Mouse (Mus musculus) lung, embryonic 14.5 days (tissue): ENCODE measurements around the gene Gm20388. TPM values are rescaled to one million over a fixed set of nuclear protein-coding genes. Genes with fewer than 3 reads are reported as not detected.

Experiments
- ATAC-seq: fragments of 200-750 bp; cut with Nextera tagmentation; 2 replicates; pipeline ENCODE4 v1.8.0; 2017; ENCODE audit warnings: mild to moderate bottlenecking, moderate TSS enrichment, moderate library complexity; ENCODE audit not compliant: insufficient read depth
- DNase-seq: peaks from one replicate; pipeline ENCODE4 v3.0.0-alpha.2; 2015
- H3K27ac ChIP-seq: fragments of 300-500 bp; sonication (generic); 2 replicates; pipeline ENCODE4 v1.5.1; 2014; ENCODE audit warnings: low read depth, mild to moderate bottlenecking, moderate library complexity
- H3K27me3 ChIP-seq: fragments of 300-500 bp; sonication (generic); 2 replicates; pipeline ENCODE4 v1.6.1; 2014; ENCODE audit warnings: low read length, control low read depth; ENCODE audit not compliant: insufficient read depth
- H3K36me3 ChIP-seq: fragments of 300-500 bp; sonication (generic); 2 replicates; pipeline ENCODE4 v1.6.1; 2014; ENCODE audit warnings: control low read depth; ENCODE audit not compliant: insufficient read depth
- H3K4me1 ChIP-seq: fragments of 300-500 bp; sonication (generic); 2 replicates; pipeline ENCODE4 v1.6.1; 2014; ENCODE audit warnings: antibody characterized with exemption, control low read depth; ENCODE audit not compliant: insufficient read depth
- H3K4me2 ChIP-seq: fragments of 300-500 bp; sonication (generic); 2 replicates; pipeline ENCODE4 v1.6.1; 2014; ENCODE audit warnings: mild to moderate bottlenecking
- H3K4me3 ChIP-seq: fragments of 300-500 bp; sonication (generic); 2 replicates; pipeline ENCODE4 v1.5.1; 2014; ENCODE audit warnings: low read depth, low read length
- H3K9ac ChIP-seq: fragments of 300-500 bp; sonication (generic); 2 replicates; pipeline ENCODE4 v1.6.1; 2014
- H3K9me3 ChIP-seq: fragments of 300-500 bp; sonication (generic); 2 replicates; pipeline ENCODE4 v1.6.1; 2016; ENCODE audit warnings: low read depth, low read length, control low read depth
- CTCF ChIP-seq: IDR thresholded peaks from 2 replicates; pipeline ENCODE4 v1.5.1; 2016; ENCODE audit warnings: antibody characterized with exemption, low read depth
- WGBS: fragments of 180-500 bp; shearing (Covaris S2); extraction: QIAGEN DNeasy Blood & Tissue Kit; methylation state at CpG from one replicate; pipeline ENCODE4 v1.1.7; 2014; 5-methylcytosine and 5-hydroxymethylcytosine counted together
- polyA plus RNA-seq: library from polyadenylated mRNA; unstranded; fragments of >200 nt; fragmentation: Nextera tagmentation; extraction: Ambion mirVana; gene quantifications from 2 replicates; pipeline ENCODE4 v1.2.1, GENCODE M21; 2014

The Gm20388 gene
- polyA plus RNA-seq, 1 experiment from 2014 or later, result not detected

- H3K4me3 ChIP-seq, result no peak overlapping the region
- TF ChIP-seq CTCF, result no peak
- no peak overlapping the region for H3K4me2 ChIP-seq
- H3K27me3 ChIP-seq, result no peaks in the 10 kb centered on the region
- no peak overlapping the region for H3K9ac ChIP-seq
- no peaks in the 10 kb centered on the region for H3K4me1 ChIP-seq
- no peaks in the 10 kb centered on the region for H3K9me3 ChIP-seq
- DNase-seq (no peak), ATAC-seq (no peak)
- 0 out of 2 replicates have a peak, but pooled peaks cover 5% of the 10 kb centered on the region for H3K36me3 ChIP-seq
- WGBS, result 65% methylated on average over 7 of the region's 7 CpGs
- no peak overlapping the region for H3K27ac ChIP-seq
These were observed 3120.8 kb downstream of the Gm20388 start for GRCm38 (mm10) chr8:123031321-123031978.

- no peak overlapping the region for H3K4me3 ChIP-seq
- ATAC-seq (no peak), DNase-seq (peak; percentile 31)
- H3K9ac ChIP-seq, result no peak overlapping the region
- TF ChIP-seq CTCF, result no peak
- H3K36me3 ChIP-seq, result 0 out of 2 replicates have a peak, but pooled peaks cover 4% of the 10 kb centered on the region
- no peak overlapping the region for H3K27ac ChIP-seq
- H3K4me1 ChIP-seq, result no peaks in the 10 kb centered on the region
- H3K4me2 ChIP-seq, result no peak overlapping the region
- no peaks in the 10 kb centered on the region for H3K27me3 ChIP-seq
- no peaks in the 10 kb centered on the region for H3K9me3 ChIP-seq
These were observed 3122.1 kb downstream of the Gm20388 start for GRCm38 (mm10) chr8:123032730-123033129.

GRCm38 (mm10) chr8:123033431-123033830 lies 3122.8 kb downstream of the Gm20388 start:
- H3K27me3 ChIP-seq, result no peaks in the 10 kb centered on the region
- H3K36me3 ChIP-seq, result no peaks in the 10 kb centered on the region
- H3K4me3 ChIP-seq, result no peak overlapping the region
- no peaks in the 10 kb centered on the region for H3K4me1 ChIP-seq
- no peak overlapping the region for H3K4me2 ChIP-seq
- no peak overlapping the region for H3K9ac ChIP-seq
- no peaks in the 10 kb centered on the region for H3K9me3 ChIP-seq
- no peak for TF ChIP-seq CTCF
- ATAC-seq (no peak), DNase-seq (no peak)
- no peak overlapping the region for H3K27ac ChIP-seq

GRCm38 (mm10) chr8:123034171-123034570 lies 3123.5 kb downstream of the Gm20388 start:
- Histone ChIP-seq H3K27ac (no peak overlapping the region), H3K4me2 (no peak overlapping the region), H3K36me3 (no peaks in the 10 kb centered on the region), H3K4me3 (no peak overlapping the region), H3K9me3 (no peaks in the 10 kb centered on the region), H3K9ac (no peak overlapping the region), H3K27me3 (no peaks in the 10 kb centered on the region), H3K4me1 (no peaks in the 10 kb centered on the region)
- TF ChIP-seq CTCF, result no peak
- DNase-seq (no peak), ATAC-seq (no peak)
- 70% methylated on average over 6 of the region's 6 CpGs for WGBS

- Histone ChIP-seq H3K4me3 (no peak overlapping the region), H3K9me3 (no peaks in the 10 kb centered on the region), H3K27ac (no peak overlapping the region), H3K4me1 (peaks cover 13% of the 10 kb centered on the region), H3K9ac (no peak overlapping the region), H3K4me2 (no peak overlapping the region), H3K36me3 (no peaks in the 10 kb centered on the region), H3K27me3 (no peaks in the 10 kb centered on the region)
- TF ChIP-seq CTCF, result no peak
- DNase-seq (no peak), ATAC-seq (no peak)
- WGBS, result 61% methylated on average over 3 of the region's 3 CpGs
These were observed 3126.3 kb downstream of the Gm20388 start for GRCm38 (mm10) chr8:123036956-123037355.

GRCm38 (mm10) chr8:123037487-123037886 lies 3126.8 kb downstream of the Gm20388 start:
- Histone ChIP-seq H3K4me3 (no peak overlapping the region), H3K4me2 (no peak overlapping the region), H3K9me3 (no peaks in the 10 kb centered on the region), H3K4me1 (peaks cover 13% of the 10 kb centered on the region), H3K27ac (no peak overlapping the region), H3K36me3 (no peaks in the 10 kb centered on the region), H3K9ac (no peak overlapping the region), H3K27me3 (no peaks in the 10 kb centered on the region)
- ATAC-seq, result no peak
- no peak for TF ChIP-seq CTCF
- no peak for DNase-seq
- 79% methylated on average over 11 of the region's 11 CpGs for WGBS

- DNase-seq (no peak), ATAC-seq (no peak)
- WGBS, result 29% methylated on average over 2 of the region's 2 CpGs
- Histone ChIP-seq H3K4me3 (no peak overlapping the region), H3K27ac (no peak overlapping the region), H3K9ac (no peak overlapping the region), H3K4me2 (no peak overlapping the region), H3K4me1 (peaks cover 13% of the 10 kb centered on the region), H3K36me3 (no peaks in the 10 kb centered on the region), H3K27me3 (no peaks in the 10 kb centered on the region), H3K9me3 (no peaks in the 10 kb centered on the region)
- no peak for TF ChIP-seq CTCF
These were observed 3127.7 kb downstream of the Gm20388 start for GRCm38 (mm10) chr8:123038351-123038750.
